Mouse (Mus musculus) brain, embryonic 14.5 days (tissue): ENCODE measurements at regions not wholly inside any gene's neighbourhood (a gene's known extent, or its start where the extent isn't known, plus 50 kb on each side); places are given as distances from the start of the nearest gene placed in this dataset.

ENCODE experiments used
- CTCF ChIP-seq: fragments of 200-500 bp; IDR thresholded peaks from 2 replicates; pipeline ENCODE4 v1.5.1; 2012; ENCODE audit warnings: inconsistent platforms, mild to moderate bottlenecking, moderate library complexity, borderline replicate concordance; ENCODE audit not compliant: insufficient read depth, insufficient read length; ENCODE audit errors: extremely low read depth
- POLR2A ChIP-seq: fragments of 200-500 bp; IDR thresholded peaks from 2 replicates; pipeline ENCODE4 v1.6.1; 2012; ENCODE audit warnings: mild to moderate bottlenecking, inconsistent platforms, borderline replicate concordance; ENCODE audit not compliant: poor library complexity, insufficient read depth, insufficient read length, severe bottlenecking; ENCODE audit errors: extremely low read depth

DNA sequence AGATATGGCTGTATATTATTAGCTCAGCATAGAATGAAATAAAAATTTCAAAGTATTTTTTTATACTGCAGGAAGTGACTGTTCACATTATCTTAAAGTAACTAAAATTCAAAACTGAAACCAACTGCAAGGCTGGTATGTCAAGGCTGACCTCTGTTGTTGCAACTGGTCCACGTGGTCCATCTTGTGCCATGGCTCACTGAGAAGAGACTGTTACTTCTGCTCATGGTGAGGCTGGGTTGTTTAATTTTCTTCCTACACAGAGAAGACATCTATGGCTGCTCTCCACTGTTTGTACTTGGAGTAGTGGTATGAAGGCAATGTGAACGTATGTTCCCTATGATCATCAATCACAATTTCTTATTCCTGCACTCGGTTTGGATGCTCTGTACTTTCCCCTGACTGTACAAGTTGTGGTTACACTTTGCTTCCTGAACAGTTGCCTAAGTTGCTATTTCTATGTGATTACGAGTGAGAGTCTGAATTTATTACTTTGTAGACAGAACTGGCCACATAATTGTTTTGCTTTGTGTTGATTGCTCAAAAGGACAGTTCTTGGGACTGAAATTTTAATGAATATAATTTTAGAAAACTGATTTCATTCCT, 946.1 kb downstream of the Trim52 start:
- TF ChIP-seq CTCF (no peak), POLR2A (no peak)
